In the genomic region with DNA sequence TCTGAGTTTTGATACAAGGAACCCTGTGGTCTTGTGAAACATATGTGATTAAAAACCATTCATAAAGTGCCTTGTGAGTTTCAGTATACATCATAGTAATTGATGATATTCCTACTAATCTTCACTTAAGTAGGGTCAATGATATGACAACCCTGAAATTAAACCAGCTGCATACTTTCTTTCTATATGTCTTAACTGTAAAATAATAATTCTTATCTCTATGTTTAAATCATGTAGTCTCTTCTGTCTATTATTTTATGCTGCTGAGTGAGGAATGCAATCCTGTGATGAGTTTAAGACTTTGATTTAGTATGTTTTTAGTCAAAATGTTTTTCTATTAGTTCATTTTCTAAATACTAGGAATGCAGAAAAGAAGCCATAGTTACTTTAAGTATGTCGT, we compare ENCODE assay signal across 19 mouse cellular contexts.
DNase-seq lines count a peak whose midpoint lies in the region; ATAC-seq and TF ChIP-seq lines count a peak whose summit lies in the region.
"Had no signal": no experiment of that assay in that cellular context is flagged by ENCODE, and none has a peak within 500 bp of the region (broad histone marks: within the 10 kb centered on the region; RNA-seq: fewer than 3 reads in every experiment).

No protein-coding gene starts in this region.

- no peak overlapping the region for H3K9ac ChIP-seq in kidney, embryonic 15.5 days
- no peak overlapping the region for H3K9ac ChIP-seq in kidney, postnatal 0 days (ENCODE audit: low read depth, low read length)

- TF ChIP-seq CTCF in kidney, postnatal 0 days (IDR thresholded peaks at IDR 0.05; ENCODE audit: low read depth), result no peak

- no peaks in the 10 kb centered on the region for H3K4me1 ChIP-seq in kidney, embryonic 15.5 days
- no peaks in the 10 kb centered on the region for H3K4me1 ChIP-seq in kidney, postnatal 0 days (replicated peaks; ENCODE audit: insufficient read depth, low read length)

- 60% methylated on average over 1 of the region's 1 CpGs for WGBS in kidney, embryonic 15.5 days
- WGBS in kidney, postnatal 0 days, result 59% methylated on average over 1 of the region's 1 CpGs

- no peak overlapping the region for H3K27ac ChIP-seq in kidney, embryonic 15.5 days
- no peak overlapping the region for H3K27ac ChIP-seq in kidney, postnatal 0 days

- no peaks in the 10 kb centered on the region for H3K9me3 ChIP-seq in kidney, embryonic 15.5 days (replicated peaks)
- H3K9me3 ChIP-seq in kidney, postnatal 0 days (replicated peaks; ENCODE audit: low read length), result no peaks in the 10 kb centered on the region
- H3K9me3 ChIP-seq: G1E had no signal

- ATAC-seq in kidney, embryonic 15.5 days (replicated peaks; ENCODE audit: low FRiP score), result peak; percentile 52; the same call in 1 of the 2 replicates
- ATAC-seq in kidney, postnatal 0 days (replicated peaks; ENCODE audit: low FRiP score, low read depth), result no peak
- ATAC-seq: activated CD4-positive, CD25-positive, alpha-beta regulatory T cell, adult 4 months; CD4-positive, CD25-positive, alpha-beta regulatory T cell, adult 4 months; Patski had no signal

- no peak overlapping the region for H3K4me2 ChIP-seq in kidney, embryonic 15.5 days
- H3K4me2 ChIP-seq in kidney, postnatal 0 days (ENCODE audit: low read length), result no peak overlapping the region

- no peak for DNase-seq in kidney, postnatal 25 days
- peak; percentile 61 for DNase-seq in kidney, postnatal 0 days (ENCODE audit: low spot score)
- DNase-seq in kidney, adult 8-10 months, result no peak
- DNase-seq: adrenal gland, adult 2 months; adrenal gland, adult 8-10 months; adrenal gland, postnatal 10 days; adrenal gland, postnatal 14 days; adrenal gland, postnatal 25 days; adrenal gland, postnatal 36 days; B cell, adult 2 months; cerebellum, adult 11 months; cerebellum, adult 11-12 months; cerebellum, adult 18-20 months had no signal

- no peak overlapping the region for H3K4me3 ChIP-seq in kidney, embryonic 15.5 days (replicated peaks)
- no peak overlapping the region for H3K4me3 ChIP-seq in kidney, postnatal 0 days (replicated peaks; ENCODE audit: low read depth, low read length)

- no peaks in the 10 kb centered on the region for H3K27me3 ChIP-seq in kidney, embryonic 15.5 days
- H3K27me3 ChIP-seq in kidney, postnatal 0 days (ENCODE audit: insufficient read depth, low read length), result no peaks in the 10 kb centered on the region
- H3K27me3 ChIP-seq: CH12.LX, Patski had no signal

- H3K36me3 ChIP-seq in kidney, embryonic 15.5 days, result no peaks in the 10 kb centered on the region
- H3K36me3 ChIP-seq in kidney, postnatal 0 days (ENCODE audit: insufficient read depth, low read length), result no peaks in the 10 kb centered on the region
- H3K36me3 ChIP-seq: G1E had no signal
